Mouse (Mus musculus) liver, embryonic 11.5 days (tissue): ENCODE data around the gene Ppm1m. TPM values are rescaled to one million over a fixed set of nuclear protein-coding genes. Genes with fewer than 3 reads are reported as not detected.

Experiments used
- ATAC-seq: fragments of 200-750 bp; cut with Nextera tagmentation; replicated peaks from 2 replicates; pipeline ENCODE4 v1.8.0; 2017; ENCODE audit warnings: moderate number of reproducible peaks, mild to moderate bottlenecking, moderate TSS enrichment, moderate library complexity; ENCODE audit not compliant: low FRiP score
- DNase-seq: peaks from one replicate; pipeline ENCODE4 v3.0.0-alpha.2; 2017; ENCODE audit warnings: low spot score
- H3K27ac ChIP-seq: fragments of 300-500 bp; sonication (generic); 2 replicates; pipeline ENCODE4 v1.5.1; 2014; ENCODE audit warnings: mild to moderate bottlenecking, low read depth, low read length, control low read depth
- H3K27me3 ChIP-seq: fragments of 300-500 bp; sonication (generic); replicated peaks from 2 replicates; pipeline ENCODE4 v1.6.1; 2014; ENCODE audit warnings: low read length, mixed read lengths; ENCODE audit not compliant: control insufficient read depth, insufficient read depth
- H3K36me3 ChIP-seq: fragments of 300-500 bp; sonication (generic); 2 replicates; pipeline ENCODE4 v1.6.1; 2014; ENCODE audit warnings: mild to moderate bottlenecking, low read length, moderate library complexity, mixed read lengths; ENCODE audit not compliant: control insufficient read depth, insufficient read depth
- H3K4me1 ChIP-seq: fragments of 300-500 bp; sonication (generic); replicated peaks from 2 replicates; pipeline ENCODE4 v1.6.1; 2014; ENCODE audit warnings: low read length, mixed read lengths; ENCODE audit not compliant: control insufficient read depth, insufficient read depth
- H3K4me2 ChIP-seq: fragments of 300-500 bp; sonication (generic); 2 replicates; pipeline ENCODE4 v1.6.1; 2014; ENCODE audit warnings: mild to moderate bottlenecking, control low read depth, moderate library complexity
- H3K4me3 ChIP-seq: fragments of 300-500 bp; sonication (generic); 2 replicates; pipeline ENCODE4 v1.5.1; 2014; ENCODE audit warnings: low read depth, low read length, control low read depth
- H3K9ac ChIP-seq: fragments of 300-500 bp; sonication (generic); 2 replicates; pipeline ENCODE4 v1.6.1; 2014; ENCODE audit warnings: low read depth, low read length, control low read depth
- H3K9me3 ChIP-seq: fragments of 300-500 bp; sonication (generic); 2 replicates; pipeline ENCODE4 v1.6.1; 2016; ENCODE audit warnings: low read length, inconsistent platforms, mixed read lengths; ENCODE audit not compliant: control insufficient read depth
- WGBS: fragments of 180-500 bp; shearing (Covaris S2); extraction: QIAGEN DNeasy Blood & Tissue Kit; methylation state at CpG from one replicate; pipeline ENCODE4 v1.1.7; 2014; 5-methylcytosine and 5-hydroxymethylcytosine counted together
- polyA plus RNA-seq: library from polyadenylated mRNA; unstranded; fragments of >200 nt; fragmentation: Nextera tagmentation; extraction: Ambion mirVana; gene quantifications from 2 replicates; pipeline ENCODE4 v1.2.1, GENCODE M21; 2014

Gene Ppm1m
- polyA plus RNA-seq, 1 experiment from 2014 or later = 25.3 TPM

- H3K27ac ChIP-seq = no peak overlapping the region
- H3K27me3 ChIP-seq = no peaks in the 10 kb centered on the region
- no peak overlapping the region for H3K9ac ChIP-seq
- no peaks in the 10 kb centered on the region for H3K9me3 ChIP-seq
- no peak overlapping the region for H3K4me3 ChIP-seq
- H3K4me1 ChIP-seq = peaks cover 6% of the 10 kb centered on the region; the same call in 1 of the 2 replicates
- H3K4me2 ChIP-seq = no peak overlapping the region
- WGBS = 62% methylated on average over 2 of the region's 2 CpGs
- DNase-seq = no peak
- ATAC-seq = no peak
- no peaks in the 10 kb centered on the region for H3K36me3 ChIP-seq
Observed at GRCm38 (mm10) chr9:106166709-106167108, 32.8 kb downstream of the Ppm1m start.

DNA sequence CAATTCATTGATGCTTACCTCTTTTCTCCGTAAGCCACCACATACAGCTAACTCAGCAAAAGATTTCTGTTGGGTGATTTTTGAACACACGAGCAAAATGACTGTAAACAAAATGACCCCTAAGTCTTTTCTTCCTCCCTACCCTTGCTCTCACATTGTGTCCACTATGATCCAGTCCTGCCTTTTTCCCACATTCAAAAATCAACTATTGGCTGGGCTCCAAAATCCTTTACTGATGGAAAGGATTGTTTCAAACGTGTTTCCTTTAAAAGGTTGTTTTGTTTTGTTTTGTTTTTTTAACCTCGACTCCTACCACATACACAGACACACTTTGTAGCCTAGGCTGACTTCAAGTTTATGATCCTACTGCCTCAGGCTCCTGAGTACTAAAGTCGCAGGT is 39.1 kb downstream of the Ppm1m start:
- DNase-seq (no peak), ATAC-seq (no peak)
- Histone ChIP-seq H3K9ac (peak overlapping the region; percentile 60), H3K27me3 (no peaks in the 10 kb centered on the region), H3K4me2 (peak overlapping the region; percentile 62), H3K9me3 (no peaks in the 10 kb centered on the region), H3K36me3 (no peaks in the 10 kb centered on the region), H3K27ac (peak overlapping the region; percentile 62; the same call in 1 of the 2 replicates), H3K4me1 (no peaks in the 10 kb centered on the region; the same call in 1 of the 2 replicates), H3K4me3 (peak overlapping the region; percentile 53)
- WGBS = 48% methylated on average over 5 of the region's 5 CpGs

DNA sequence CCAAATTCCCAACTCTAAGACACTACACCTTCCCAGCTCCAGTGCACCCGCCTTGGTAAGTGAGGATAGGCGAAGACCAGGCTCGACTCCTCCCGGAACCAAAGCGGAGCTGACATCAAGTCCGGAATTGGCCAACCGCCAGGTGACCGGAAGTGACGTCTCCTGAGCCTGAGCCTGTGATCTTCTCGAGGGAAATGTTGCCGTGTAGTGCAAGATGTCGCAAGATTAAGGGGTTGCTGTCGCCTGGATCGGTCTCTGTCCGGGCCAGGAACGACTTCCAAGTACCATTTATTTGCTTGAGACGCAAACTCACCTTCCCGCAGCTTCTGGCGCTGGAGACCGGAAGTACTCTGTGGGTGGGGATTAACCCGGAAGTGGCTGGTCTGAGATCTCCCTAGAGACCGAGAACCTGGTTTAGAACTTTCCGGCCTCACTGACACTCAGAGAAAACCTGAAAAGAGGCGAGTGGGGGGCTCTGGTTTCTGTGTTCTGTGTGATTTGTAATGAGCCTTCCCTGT is 39.7 kb downstream of the Ppm1m start:
- H3K27ac ChIP-seq = peak overlapping the region; percentile 62; the same call in 1 of the 2 replicates
- H3K4me2 ChIP-seq = peak overlapping the region; percentile 62
- no peaks in the 10 kb centered on the region for H3K9me3 ChIP-seq
- WGBS = 4% methylated on average over 24 of the region's 24 CpGs
- H3K4me3 ChIP-seq = peak overlapping the region; percentile 53
- H3K9ac ChIP-seq = peak overlapping the region; percentile 60
- H3K36me3 ChIP-seq = no peaks in the 10 kb centered on the region
- ATAC-seq = peak; percentile 70
- DNase-seq = peak; percentile 87
- no peaks in the 10 kb centered on the region; the same call in 1 of the 2 replicates for H3K4me1 ChIP-seq
- no peaks in the 10 kb centered on the region for H3K27me3 ChIP-seq

GRCm38 (mm10) chr9:106159237-106159636 is 40.3 kb downstream of the Ppm1m start:
- peak overlapping the region; percentile 62; the same call in 1 of the 2 replicates for H3K4me2 ChIP-seq
- no peak overlapping the region for H3K9ac ChIP-seq
- no peak overlapping the region for H3K4me3 ChIP-seq
- no peak for DNase-seq
- H3K9me3 ChIP-seq = no peaks in the 10 kb centered on the region
- no peak for ATAC-seq
- H3K36me3 ChIP-seq = no peaks in the 10 kb centered on the region
- no peak overlapping the region for H3K27ac ChIP-seq
- H3K4me1 ChIP-seq = no peaks in the 10 kb centered on the region; the same call in 1 of the 2 replicates
- H3K27me3 ChIP-seq = no peaks in the 10 kb centered on the region
- WGBS = 84% methylated on average over 9 of the region's 9 CpGs

DNA sequence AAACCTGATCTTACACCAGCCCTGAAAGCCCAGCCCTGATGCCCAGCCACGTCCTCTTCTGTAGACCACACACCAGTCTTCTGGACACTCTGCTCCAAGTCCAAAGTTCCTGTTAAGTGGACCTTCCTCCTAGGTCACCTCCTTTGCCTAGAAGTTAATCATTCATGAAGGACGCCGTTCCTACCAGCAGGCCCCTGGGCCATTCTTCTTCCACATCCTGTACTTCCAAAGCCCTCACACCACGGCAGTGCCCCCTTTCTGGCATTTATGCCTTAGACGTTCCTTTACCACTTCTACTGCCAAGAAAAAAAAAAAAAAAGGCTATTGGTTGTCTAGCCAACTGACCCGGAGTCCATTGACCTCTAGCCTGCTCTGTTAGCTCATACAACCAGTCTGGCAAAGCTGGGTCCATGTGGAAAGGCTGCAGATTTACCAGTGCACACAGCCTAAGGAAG is 41.5 kb downstream of the Ppm1m start, which contains the start of gene Glyctk:
Glyctk (minus strand) TSS at position 102 of the 455 bp plus-strand sequence.
- peak within 1 kb of the TSS; percentile 28 for H3K27ac ChIP-seq
- H3K36me3 ChIP-seq = no peaks in the 10 kb centered on the region
- DNase-seq (no peak), ATAC-seq (peak; percentile 53; the same call in 1 of the 2 replicates)
- peak within 1 kb of the TSS; percentile 52 for H3K4me2 ChIP-seq
- H3K27me3 ChIP-seq = no peaks in the 10 kb centered on the region
- peak within 1 kb of the TSS; percentile 3 for H3K4me3 ChIP-seq
- no peaks in the 10 kb centered on the region for H3K9me3 ChIP-seq
- WGBS = 74% methylated on average over 6 of the region's 6 CpGs
- H3K9ac ChIP-seq = no peak within 1 kb of the TSS
- no peaks in the 10 kb centered on the region; the same call in 1 of the 2 replicates for H3K4me1 ChIP-seq

DNA sequence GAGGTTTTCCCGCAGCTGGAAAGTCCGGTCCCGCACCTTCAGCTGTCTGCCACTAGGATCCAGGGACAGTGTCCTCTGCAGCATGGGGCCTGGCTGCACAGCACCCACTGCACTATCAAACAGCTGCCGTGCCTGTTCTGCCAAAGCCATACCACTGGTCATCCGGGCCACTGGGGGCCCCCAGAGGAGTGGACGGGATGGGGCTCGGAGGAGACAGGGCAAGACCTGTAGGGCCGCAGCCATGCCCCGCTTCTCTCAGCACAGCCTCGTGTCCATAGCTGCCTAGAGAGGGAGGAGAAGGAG is 42.0 kb downstream of the Ppm1m start:
- 0 out of 2 replicates have a peak, but pooled peaks have one; percentile 5 for ATAC-seq
- WGBS = 79% methylated on average over 10 of the region's 10 CpGs
- DNase-seq = no peak
- Histone ChIP-seq H3K4me3 (peak overlapping the region; percentile 3; the same call in 1 of the 2 replicates), H3K9me3 (no peaks in the 10 kb centered on the region), H3K36me3 (no peaks in the 10 kb centered on the region), H3K4me1 (no peaks in the 10 kb centered on the region; the same call in 1 of the 2 replicates), H3K9ac (no peak overlapping the region), H3K27ac (peak overlapping the region; percentile 23), H3K27me3 (no peaks in the 10 kb centered on the region), H3K4me2 (peak overlapping the region; percentile 52)

DNA sequence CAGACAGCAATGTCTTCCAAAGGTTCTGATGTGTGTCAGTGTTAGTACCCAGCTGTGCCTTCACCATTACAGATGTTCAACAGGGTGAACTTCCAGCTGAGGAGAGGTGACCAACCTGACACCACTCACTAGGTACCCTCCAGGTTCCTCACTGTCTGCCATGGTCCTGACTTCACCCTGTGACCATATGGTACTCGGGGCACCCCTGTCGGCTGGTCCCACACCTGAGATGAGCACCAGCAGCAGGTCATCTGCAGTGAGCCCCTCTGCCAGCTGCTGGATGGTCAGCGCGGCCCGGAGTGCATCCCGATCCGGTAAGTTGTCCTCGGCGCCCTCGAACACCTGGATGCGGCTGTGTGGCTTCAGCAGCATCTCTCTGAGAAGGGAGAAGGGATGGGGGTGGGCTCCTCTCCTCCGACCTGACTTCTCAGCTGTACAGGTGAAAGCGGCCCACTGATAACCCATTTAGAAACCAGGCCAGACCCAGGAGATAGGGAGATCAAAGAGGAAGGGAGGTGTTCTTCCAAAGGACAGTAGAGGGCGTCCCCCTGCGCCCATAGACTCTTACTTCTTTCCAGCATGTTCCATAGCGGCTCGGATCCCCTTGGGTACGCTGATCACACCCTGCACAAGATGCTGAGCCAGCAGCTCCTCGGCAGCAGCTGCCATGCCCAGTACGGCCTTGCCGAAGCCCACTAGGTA is 42.5 kb downstream of the Ppm1m start:
- ATAC-seq = no peak
- no peaks in the 10 kb centered on the region for H3K36me3 ChIP-seq
- peak overlapping the region; percentile 3 for H3K4me3 ChIP-seq
- 80% methylated on average over 21 of the region's 21 CpGs for WGBS
- peak overlapping the region; percentile 52 for H3K4me2 ChIP-seq
- H3K4me1 ChIP-seq = no peaks in the 10 kb centered on the region; the same call in 1 of the 2 replicates
- DNase-seq = no peak
- H3K9me3 ChIP-seq = no peaks in the 10 kb centered on the region
- peak overlapping the region; percentile 23 for H3K27ac ChIP-seq
- no peaks in the 10 kb centered on the region; the same call in 1 of the 2 replicates for H3K27me3 ChIP-seq
- no peak overlapping the region for H3K9ac ChIP-seq

DNA sequence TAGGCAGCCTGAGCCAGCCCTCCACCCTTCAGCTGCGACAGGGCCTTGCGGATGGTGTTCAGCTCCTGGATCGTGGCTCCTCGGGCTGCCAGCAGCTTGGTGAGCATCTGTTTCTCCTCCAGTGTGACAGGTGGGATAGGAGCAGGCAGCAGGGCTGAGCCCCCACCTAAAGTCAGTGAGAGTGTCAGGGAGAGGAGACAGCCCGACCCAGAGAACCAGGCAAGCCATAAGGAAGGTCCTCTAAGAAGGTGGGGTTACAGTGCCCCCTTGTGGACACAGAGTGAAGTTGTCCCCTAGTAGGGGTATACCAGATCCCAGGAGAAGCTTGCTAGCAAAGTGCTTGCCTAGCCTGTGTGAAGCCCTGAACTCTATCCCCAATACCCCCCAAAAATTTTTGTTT is 43.1 kb downstream of the Ppm1m start:
- H3K4me3 ChIP-seq = 0 out of 2 replicates have a peak overlapping the region, but pooled peaks have one; percentile 4
- no peak overlapping the region for H3K9ac ChIP-seq
- H3K27ac ChIP-seq = no peak overlapping the region
- no peaks in the 10 kb centered on the region; the same call in 1 of the 2 replicates for H3K4me1 ChIP-seq
- H3K27me3 ChIP-seq = peaks cover under 1% of the 10 kb centered on the region; the same call in 1 of the 2 replicates
- H3K36me3 ChIP-seq = no peaks in the 10 kb centered on the region
- H3K9me3 ChIP-seq = no peaks in the 10 kb centered on the region
- DNase-seq (no peak), ATAC-seq (no peak; the same call in 1 of the 2 replicates)
- 65% methylated on average over 5 of the region's 5 CpGs for WGBS
- peak overlapping the region; percentile 52 for H3K4me2 ChIP-seq
